Mouse (Mus musculus) bone marrow, adult 2 months (tissue): Measurements from ENCODE around the gene Pitpnm3.

Experiments used
- CTCF ChIP-seq: fragments of 200-500 bp; IDR thresholded peaks from 2 replicates; pipeline ENCODE4 v1.5.1; 2011; ENCODE audit warnings: low read length, control low read depth; ENCODE audit not compliant: control insufficient read depth, insufficient read depth
- POLR2A ChIP-seq: fragments of 200-500 bp; IDR thresholded peaks from 2 replicates; pipeline ENCODE4 v1.6.1; 2011; ENCODE audit warnings: low read depth, mild to moderate bottlenecking, control low read depth, low read length, borderline replicate concordance; ENCODE audit not compliant: control insufficient read depth

- TF ChIP-seq CTCF = no peak
- no peak for TF ChIP-seq POLR2A
Observed at GRCm38 (mm10) chr11:72092390-72092789, 43.2 kb downstream of the Pitpnm3 start.
